Mouse (Mus musculus) hematopoietic multipotent progenitor cell, adult 10-12 weeks (in vitro differentiated cells): ENCODE data around the gene Gfra4. TPM values are rescaled to one million over a fixed set of nuclear protein-coding genes. Genes with fewer than 3 reads are reported as not detected.

Experiments
- polyA plus RNA-seq: library from polyadenylated mRNA; stranded (reverse); fragments of >175 nt; gene quantifications from 2 replicates; pipeline ENCODE4 v1.2.3, GENCODE M21; 2012; ENCODE audit warnings: low replicate concordance

The Gfra4 gene
- 4.7 and 9.8 TPM in 2 replicates for polyA plus RNA-seq

DNA sequence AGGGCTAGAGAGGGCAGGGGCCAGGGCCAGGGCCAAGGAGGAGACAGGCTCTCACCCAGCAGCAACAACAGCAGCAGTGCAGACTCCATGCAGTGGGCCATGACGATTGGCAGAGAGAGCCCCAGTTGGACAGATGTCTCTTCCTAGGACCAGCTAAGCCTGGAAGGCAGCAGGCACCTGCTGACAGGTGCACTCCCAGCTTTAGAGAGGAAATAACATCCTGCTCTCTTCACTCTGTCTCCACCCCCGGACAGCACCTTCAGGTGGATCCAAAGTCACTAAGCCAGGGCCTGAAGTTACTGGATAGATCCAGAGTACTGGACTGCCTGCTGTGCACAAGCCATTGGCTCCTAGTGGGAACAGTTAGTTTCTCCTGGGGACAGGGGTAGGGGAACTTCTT is at the start of gene Gfra4:
Gfra4 (minus strand) TSS at position 101 of the 400 bp plus-strand sequence.

DNA sequence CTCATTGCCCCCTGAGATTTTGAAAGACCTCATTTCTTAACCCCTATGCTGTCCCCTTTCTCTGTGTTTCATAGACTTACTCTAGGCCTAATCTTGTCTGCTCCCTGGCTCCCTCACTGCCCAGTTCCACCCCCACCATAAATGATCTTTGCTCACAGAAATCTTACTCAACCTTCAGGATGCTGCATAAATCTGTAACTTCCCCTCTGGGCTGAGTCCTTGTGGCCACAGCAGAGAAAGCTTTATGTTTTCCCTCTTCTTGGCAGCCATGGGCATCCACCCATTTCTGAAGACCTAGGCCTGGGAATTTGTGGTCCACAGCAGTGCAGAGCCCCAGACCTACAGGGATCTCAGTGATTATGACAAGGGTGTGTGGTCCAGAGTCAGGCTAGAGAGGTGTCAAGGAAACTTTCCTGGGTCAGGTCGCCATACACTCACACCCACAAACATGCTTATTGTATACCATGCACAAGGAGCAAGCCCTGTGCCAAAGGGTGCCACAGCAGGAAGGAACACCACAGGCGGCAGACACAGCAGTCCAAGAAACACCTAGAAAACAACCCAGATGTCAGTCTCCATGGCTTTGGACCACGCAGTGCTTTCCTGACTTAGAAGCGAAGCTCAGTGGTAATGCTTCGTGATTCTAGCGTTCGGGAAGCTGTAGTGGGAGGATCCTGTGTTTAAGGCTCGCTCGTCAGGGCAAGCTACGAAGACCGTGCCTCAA is 43.9 kb upstream of the Gfra4 start, which contains the start of gene Siglec1:
Siglec1 (minus strand) TSS at position 99 of the 724 bp plus-strand sequence.

DNA sequence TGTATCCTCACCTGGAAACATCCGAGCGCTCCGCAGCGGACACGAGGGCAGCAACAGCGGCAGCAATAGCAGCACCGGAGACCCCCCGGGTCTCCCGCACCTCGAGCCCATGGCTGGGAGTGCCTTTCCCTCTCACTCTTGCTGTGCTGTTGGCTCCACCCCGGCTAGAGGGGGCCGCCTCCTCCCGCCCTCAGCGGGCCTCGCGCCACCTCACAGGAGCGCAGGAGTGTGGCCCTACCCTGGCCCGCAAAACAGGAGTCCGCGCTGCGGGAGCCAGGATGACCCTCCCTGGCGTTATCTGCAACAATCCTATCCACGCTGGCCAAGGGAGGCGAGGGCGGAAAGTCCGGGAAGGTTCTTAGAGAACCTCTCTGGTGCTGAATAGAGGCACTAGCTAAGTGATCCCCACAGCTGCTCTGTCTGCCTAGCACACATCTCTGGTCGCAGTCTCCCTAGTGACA is 20.5 kb upstream of the Gfra4 start, which contains the start of gene Adam33:
Adam33 (minus strand) TSS at position 411 of the 461 bp plus-strand sequence.

Other genes starting within 250 kb of the Gfra4 start
- 4.2 and 4.9 TPM in 2 replicates for gene 4930402H24Rik, start 136.7 kb downstream of the Gfra4 start, polyA plus RNA-seq
- gene Atrn, start 136.6 kb downstream of the Gfra4 start, polyA plus RNA-seq, result 2.9 and 4.5 TPM in 2 replicates
- 0.42 and 0.55 TPM in 2 replicates for gene Adam33, start 20.7 kb upstream of the Gfra4 start, polyA plus RNA-seq
- gene Siglec1, start 43.7 kb upstream of the Gfra4 start, polyA plus RNA-seq, result 3.7 and 10.3 TPM in 2 replicates
- 0.31 and 0.95 TPM in 2 replicates for gene Hspa12b, start 84.2 kb upstream of the Gfra4 start, polyA plus RNA-seq
- not detected in 2 replicates for gene Gm11037, start 90.4 kb upstream of the Gfra4 start, polyA plus RNA-seq
- gene 1700037H04Rik, start 117.0 kb upstream of the Gfra4 start, polyA plus RNA-seq, result 38.0 and 88.3 TPM in 2 replicates
- gene Cenpb, start 137.0 kb upstream of the Gfra4 start, polyA plus RNA-seq, result 99.7 and 157 TPM in 2 replicates
- 29.4 and 62.3 TPM in 2 replicates for gene Cdc25b, start 143.9 kb upstream of the Gfra4 start, polyA plus RNA-seq
- 1.3 and 1.8 TPM in 2 replicates for gene Spef1, start 144.2 kb upstream of the Gfra4 start, polyA plus RNA-seq
- 1.7 and 23.3 TPM in 2 replicates for gene Ap5s1, start 164.0 kb upstream of the Gfra4 start, polyA plus RNA-seq
- gene Mavs, start 191.0 kb upstream of the Gfra4 start, polyA plus RNA-seq, result 7.7 and 16.5 TPM in 2 replicates
- gene Pank2, start 219.4 kb upstream of the Gfra4 start, polyA plus RNA-seq, result 16.0 and 21.6 TPM in 2 replicates